Mouse (Mus musculus): ENCODE data around the gene Gm45233. TPM values are rescaled to one million over a fixed set of nuclear protein-coding genes. Genes with fewer than 3 reads are reported as not detected.

Gene Gm45233
- polyA plus RNA-seq, 1 experiment from 2014 or later: 0.48 TPM

DNA sequence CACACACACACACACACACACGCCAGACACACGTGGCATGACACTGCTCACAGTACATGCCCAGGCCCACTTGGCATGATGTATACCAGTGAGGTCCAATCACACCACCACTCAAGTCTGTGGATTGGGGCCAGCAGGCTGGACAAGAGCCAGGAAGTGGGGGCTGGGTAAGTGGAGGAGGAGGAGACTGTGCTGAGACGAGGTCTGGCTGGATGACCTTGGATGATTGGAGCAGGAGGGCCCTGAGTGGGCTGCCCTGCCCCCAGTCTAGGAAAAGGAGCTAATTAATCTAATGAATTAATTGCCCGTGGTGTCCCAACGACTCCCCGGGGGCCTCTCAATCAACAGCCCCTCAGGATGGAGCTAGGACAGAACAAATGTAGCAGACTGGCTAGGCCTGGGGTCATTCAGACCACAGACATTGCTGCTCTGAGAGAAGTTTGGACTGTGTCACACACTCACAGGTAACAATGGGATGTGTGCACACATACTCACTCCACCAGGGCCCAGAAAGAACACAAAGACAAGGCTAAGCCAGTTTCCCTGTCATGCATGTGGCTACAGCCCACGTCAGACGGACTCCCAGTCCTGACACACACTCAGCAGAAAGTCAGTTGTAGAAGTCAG is 38.3 kb downstream of the Gm45233 start:
- Histone ChIP-seq H3K27me3 (peaks cover 15% of the 10 kb centered on the region), H3K27ac (no peak overlapping the region), H3K4me3 (replicated peaks) (no peak overlapping the region), H3K4me1 (replicated peaks) (peaks cover 25% of the 10 kb centered on the region), H3K36me3 (peaks cover 14% of the 10 kb centered on the region), H3K9me3 (no peaks in the 10 kb centered on the region), H3K4me2 (replicated peaks) (no peak overlapping the region), H3K9ac (replicated peaks) (no peak overlapping the region)
- 69% methylated on average over 8 of the region's 8 CpGs for WGBS
- ATAC-seq: peak; percentile 62

DNA sequence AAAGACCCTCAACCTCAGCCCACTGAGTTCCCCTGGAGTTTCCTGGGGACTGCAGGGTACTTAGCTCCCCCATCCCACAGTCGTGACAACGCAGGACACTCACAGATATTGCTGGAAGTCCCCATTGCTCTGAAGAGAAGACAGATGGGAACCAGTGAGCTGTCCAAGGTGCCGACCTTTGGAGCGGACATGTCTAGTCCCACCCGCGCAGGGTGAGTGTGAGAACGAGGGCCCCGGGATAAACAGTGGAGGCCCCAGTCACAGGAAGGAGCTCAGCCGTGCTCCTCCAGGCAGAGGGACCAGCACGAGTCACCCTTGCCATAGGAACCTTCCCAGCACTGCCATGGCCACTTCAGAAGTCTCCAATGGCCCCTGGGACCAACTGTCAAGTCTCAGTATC is 39.3 kb downstream of the Gm45233 start:
- ATAC-seq: no peak
- Histone ChIP-seq H3K27ac (no peak overlapping the region), H3K9me3 (no peaks in the 10 kb centered on the region), H3K4me1 (replicated peaks) (peaks cover 30% of the 10 kb centered on the region), H3K36me3 (peaks cover 6% of the 10 kb centered on the region), H3K27me3 (peaks cover 5% of the 10 kb centered on the region), H3K4me2 (replicated peaks) (no peak overlapping the region), H3K4me3 (replicated peaks) (no peak overlapping the region), H3K9ac (replicated peaks) (no peak overlapping the region)
- WGBS: 25% methylated on average over 10 of the region's 10 CpGs

DNA sequence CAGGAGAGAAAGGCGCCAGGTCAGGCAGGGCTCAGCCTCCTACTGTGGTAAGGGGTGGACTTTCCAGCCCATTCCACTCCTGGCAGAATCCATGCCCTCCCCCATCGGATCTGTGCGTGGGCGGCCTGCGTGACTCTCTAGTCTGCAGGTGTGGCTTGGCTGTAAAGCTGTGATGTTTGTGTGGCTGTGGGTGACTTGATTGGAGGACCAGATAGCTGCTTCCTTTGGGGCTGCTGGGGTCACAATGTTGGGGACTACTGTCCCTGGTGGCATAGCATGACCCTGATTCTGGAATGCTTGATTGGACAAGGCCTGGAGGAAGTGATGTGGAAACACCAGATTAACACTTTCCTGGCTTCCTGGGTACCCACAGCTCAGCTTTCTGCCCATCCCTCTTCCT is 44.7 kb downstream of the Gm45233 start:
- Histone ChIP-seq H3K27me3 (no peaks in the 10 kb centered on the region), H3K27ac (peak overlapping the region; percentile 39), H3K9me3 (no peaks in the 10 kb centered on the region), H3K4me1 (replicated peaks) (peaks cover 24% of the 10 kb centered on the region), H3K36me3 (no peaks in the 10 kb centered on the region), H3K9ac (replicated peaks) (peak overlapping the region; percentile 95), H3K4me3 (replicated peaks) (peak overlapping the region; percentile 77), H3K4me2 (replicated peaks) (peak overlapping the region; percentile 65)
- ATAC-seq: no peak
- WGBS: 42% methylated on average over 5 of the region's 5 CpGs

DNA sequence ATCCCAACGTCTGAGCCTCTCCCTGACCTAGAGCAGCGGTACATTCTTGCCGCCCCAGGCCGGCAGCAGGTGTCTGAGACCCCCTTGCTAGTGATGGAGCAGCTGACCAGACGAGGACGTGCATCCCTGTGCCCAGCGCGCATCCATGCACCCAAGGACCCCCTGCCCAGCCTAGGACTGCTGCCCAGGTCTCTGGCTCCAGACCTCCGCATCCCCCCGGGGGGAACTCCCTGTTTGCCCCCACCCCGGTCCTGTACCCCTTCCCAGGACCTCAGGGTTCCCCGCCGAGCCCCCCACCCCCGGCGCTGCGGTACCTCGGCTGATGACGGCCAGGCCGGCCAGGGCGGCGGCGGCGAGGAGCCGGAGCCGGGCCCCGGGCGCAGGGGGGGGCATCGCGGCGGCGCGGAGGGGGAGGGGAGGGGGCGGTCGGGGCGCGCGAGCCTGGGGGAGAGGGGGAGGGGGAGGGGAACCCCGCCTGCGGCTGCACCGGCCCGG is 45.8 kb downstream of the Gm45233 start, which contains the start of gene Iglon5:
TSS of gene Iglon5 (minus strand) at position 445 of the 495 bp plus-strand sequence.
- Histone ChIP-seq H3K4me1 (replicated peaks) (peaks cover 24% of the 10 kb centered on the region), H3K4me2 (replicated peaks) (peak within 1 kb of the TSS; percentile 65), H3K9ac (replicated peaks) (peak within 1 kb of the TSS; percentile 95), H3K9me3 (no peaks in the 10 kb centered on the region), H3K27ac (peak within 1 kb of the TSS; percentile 92), H3K36me3 (no peaks in the 10 kb centered on the region), H3K4me3 (replicated peaks) (peak within 1 kb of the TSS; percentile 77), H3K27me3 (no peaks in the 10 kb centered on the region)
- WGBS: under 1% methylated on average over 27 of the region's 41 CpGs
- ATAC-seq: peak; percentile 74

DNA sequence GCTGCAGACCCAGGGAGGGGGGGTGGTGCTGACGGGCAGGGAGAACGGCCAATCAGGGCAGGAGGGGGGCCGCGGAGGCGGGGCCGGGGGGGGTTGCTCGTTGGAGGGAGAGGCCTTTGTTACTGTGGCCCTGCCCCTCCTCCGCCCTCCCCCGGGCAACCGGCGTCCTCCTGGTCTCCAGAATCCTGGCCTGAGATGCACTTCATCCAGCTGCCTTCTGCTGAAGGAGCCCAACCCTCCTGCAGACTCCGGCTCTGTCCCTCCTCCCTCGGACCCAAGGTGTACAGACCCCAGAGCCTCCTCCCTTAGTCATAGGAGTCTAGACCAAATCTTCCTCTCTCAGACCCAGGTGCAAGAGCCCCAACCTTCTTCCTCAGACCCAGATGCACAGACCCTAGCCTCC is 46.3 kb downstream of the Gm45233 start:
- peak overlapping the region; percentile 65 for H3K4me2 ChIP-seq (replicated peaks)
- peak overlapping the region; percentile 95 for H3K9ac ChIP-seq (replicated peaks)
- peak; percentile 87 for ATAC-seq
- no peaks in the 10 kb centered on the region for H3K27me3 ChIP-seq
- H3K36me3 ChIP-seq: no peaks in the 10 kb centered on the region
- H3K27ac ChIP-seq: peak overlapping the region; percentile 92
- WGBS: 0% methylated on average over 6 of the region's 13 CpGs
- H3K4me3 ChIP-seq (replicated peaks): peak overlapping the region; percentile 77
- H3K9me3 ChIP-seq: no peaks in the 10 kb centered on the region
- H3K4me1 ChIP-seq (replicated peaks): peaks cover 24% of the 10 kb centered on the region

DNA sequence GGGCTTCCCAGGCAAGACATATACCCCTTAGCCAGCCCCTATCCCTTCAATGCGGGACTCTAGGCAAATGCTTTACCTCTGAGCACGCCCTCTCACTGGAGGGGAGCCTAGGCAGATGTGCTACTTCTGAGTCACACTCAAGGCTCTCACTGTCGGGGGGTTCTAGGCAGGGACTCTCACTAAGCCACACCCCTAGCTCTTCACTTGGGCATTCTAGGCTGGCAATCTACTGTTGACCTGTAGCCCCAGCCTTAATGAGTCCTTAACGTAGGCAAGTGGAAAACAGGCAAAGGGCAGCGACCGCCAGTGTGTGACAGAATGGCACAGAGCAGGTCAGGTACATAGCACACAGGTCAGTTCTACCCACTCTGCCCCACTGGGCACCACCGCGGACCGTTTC is 46.9 kb downstream of the Gm45233 start:
- peak overlapping the region; percentile 65 for H3K4me2 ChIP-seq (replicated peaks)
- H3K9ac ChIP-seq (replicated peaks): 0 out of 2 replicates have a peak overlapping the region, but pooled peaks have one; percentile 95
- H3K9me3 ChIP-seq: no peaks in the 10 kb centered on the region
- 74% methylated on average over 9 of the region's 9 CpGs for WGBS
- peak; percentile 31 for ATAC-seq
- no peaks in the 10 kb centered on the region for H3K27me3 ChIP-seq
- no peak overlapping the region for H3K27ac ChIP-seq
- H3K4me3 ChIP-seq (replicated peaks): peak overlapping the region; percentile 77
- peaks cover 24% of the 10 kb centered on the region for H3K4me1 ChIP-seq (replicated peaks)
- H3K36me3 ChIP-seq: no peaks in the 10 kb centered on the region

DNA sequence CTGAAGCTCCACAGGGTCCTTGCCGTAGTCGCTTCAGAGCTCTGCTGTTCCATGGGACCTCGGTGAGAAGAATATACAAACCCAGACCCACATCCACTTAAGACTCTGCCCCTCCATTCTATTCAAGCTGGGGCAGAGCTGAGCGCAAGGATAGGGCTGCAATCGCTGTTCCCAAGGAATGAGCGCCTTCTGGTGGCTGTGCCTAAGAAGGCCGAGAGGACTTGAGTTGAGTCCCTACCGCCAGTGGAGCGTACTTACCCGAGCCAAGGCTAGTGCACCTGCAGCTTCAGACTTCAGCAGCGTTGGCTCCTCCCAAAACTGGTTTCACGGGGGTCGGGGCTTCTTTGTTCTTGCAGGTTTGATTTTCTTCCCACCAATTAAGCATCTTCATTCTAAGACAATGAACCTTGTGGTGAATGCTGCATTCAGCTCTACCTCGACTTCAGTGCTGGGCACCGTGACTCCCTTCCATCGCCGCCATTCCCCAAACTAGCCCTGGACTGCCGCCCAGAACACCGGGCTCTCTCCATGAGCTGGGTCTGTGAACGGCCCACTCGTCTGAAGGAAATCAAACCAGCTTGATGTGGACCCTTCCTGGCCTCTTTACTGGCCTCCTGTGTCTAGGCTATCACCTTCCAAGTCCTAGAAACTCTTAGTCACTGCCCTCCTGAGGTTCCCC is 51.6 kb downstream of the Gm45233 start:
- Histone ChIP-seq H3K4me2 (replicated peaks) (0 out of 2 replicates have a peak overlapping the region, but pooled peaks have one; percentile 20), H3K9ac (replicated peaks) (0 out of 2 replicates have a peak overlapping the region, but pooled peaks have one; percentile 32), H3K9me3 (peaks cover 5% of the 10 kb centered on the region; the same call in 1 of the 2 replicates), H3K27me3 (no peaks in the 10 kb centered on the region), H3K4me1 (replicated peaks) (peaks cover 4% of the 10 kb centered on the region; the same call in 1 of the 2 replicates), H3K27ac (no peak overlapping the region), H3K4me3 (replicated peaks) (no peak overlapping the region), H3K36me3 (no peaks in the 10 kb centered on the region)
- 12% methylated on average over 21 of the region's 21 CpGs for WGBS
- peak; percentile 70 for ATAC-seq

DNA sequence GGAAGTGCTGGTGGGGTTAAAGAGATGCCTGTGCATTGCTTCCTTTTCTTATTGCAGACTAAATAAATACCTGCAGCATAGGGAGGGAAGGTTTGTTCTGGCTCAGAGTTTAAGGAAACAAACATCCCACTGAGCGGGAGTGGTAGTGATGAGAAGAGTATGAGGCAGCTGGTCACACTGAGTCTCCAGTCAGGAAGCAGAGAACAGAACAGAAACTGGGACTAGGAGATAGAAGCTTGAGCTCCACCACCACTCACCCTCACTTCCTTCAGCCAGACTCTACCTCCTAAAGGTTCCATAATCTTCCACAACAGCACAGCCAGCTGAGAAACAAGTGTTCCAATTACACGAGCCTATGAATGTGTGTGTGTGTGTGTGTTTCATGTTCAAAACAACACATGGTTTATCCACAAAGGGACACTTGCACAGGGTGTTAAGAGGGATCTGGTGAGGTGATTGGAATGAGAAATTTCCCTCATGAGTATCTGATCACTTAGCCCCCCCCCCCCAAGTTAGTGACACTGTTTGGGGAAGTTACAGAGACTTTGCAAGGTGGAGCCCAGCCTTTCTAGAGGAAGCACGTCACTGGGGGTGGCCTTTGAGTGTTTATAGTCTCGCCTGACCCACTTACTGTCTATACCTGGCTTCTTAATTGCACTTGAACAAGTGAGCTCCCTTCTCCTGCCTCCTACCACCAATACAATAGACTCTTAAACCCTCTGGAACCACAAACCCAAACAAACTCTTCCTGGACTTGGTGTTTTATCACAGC is 68.0 kb downstream of the Gm45233 start:
- no peaks in the 10 kb centered on the region for H3K4me1 ChIP-seq (replicated peaks)
- no peaks in the 10 kb centered on the region for H3K36me3 ChIP-seq
- 68% methylated on average over 4 of the region's 4 CpGs for WGBS
- no peak overlapping the region for H3K4me3 ChIP-seq (replicated peaks)
- H3K27me3 ChIP-seq: no peaks in the 10 kb centered on the region
- no peaks in the 10 kb centered on the region for H3K9me3 ChIP-seq
- no peak overlapping the region for H3K27ac ChIP-seq
- H3K9ac ChIP-seq (replicated peaks): no peak overlapping the region
- ATAC-seq: no peak
- H3K4me2 ChIP-seq (replicated peaks): no peak overlapping the region

DNA sequence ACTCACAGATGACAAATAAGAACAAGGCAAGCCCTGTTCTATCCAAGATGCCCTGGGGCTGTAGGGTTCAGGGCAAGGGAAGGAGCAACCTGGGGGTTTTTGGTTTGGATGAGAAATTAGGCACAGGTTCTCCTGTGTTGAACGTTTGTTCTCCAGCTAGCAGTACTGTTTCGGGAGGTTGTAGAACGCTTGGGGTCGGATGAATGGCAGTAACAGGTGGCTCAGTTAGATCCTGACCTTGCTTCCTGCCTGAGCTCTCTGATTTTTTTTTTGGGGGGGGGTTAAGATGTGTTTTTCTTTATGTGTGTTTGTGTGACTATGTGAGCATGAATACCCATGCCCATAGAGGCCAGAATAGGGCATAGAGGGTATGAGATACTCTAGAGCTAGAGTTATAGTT is 68.6 kb downstream of the Gm45233 start:
- 76% methylated on average over 4 of the region's 4 CpGs for WGBS
- no peak overlapping the region for H3K4me3 ChIP-seq (replicated peaks)
- no peak overlapping the region for H3K9ac ChIP-seq (replicated peaks)
- H3K36me3 ChIP-seq: no peaks in the 10 kb centered on the region
- no peak overlapping the region for H3K4me2 ChIP-seq (replicated peaks)
- no peak for ATAC-seq
- no peaks in the 10 kb centered on the region for H3K27me3 ChIP-seq
- H3K9me3 ChIP-seq: no peaks in the 10 kb centered on the region
- no peak overlapping the region for H3K27ac ChIP-seq
- no peaks in the 10 kb centered on the region for H3K4me1 ChIP-seq (replicated peaks)
